Mouse (Mus musculus): ENCODE measurements around the gene Gm21962. TPM values are rescaled to one million over a fixed set of nuclear protein-coding genes. Genes with fewer than 3 reads are reported as not detected.

Gene Gm21962
- polyA plus RNA-seq, 1 experiment, result not detected

DNA sequence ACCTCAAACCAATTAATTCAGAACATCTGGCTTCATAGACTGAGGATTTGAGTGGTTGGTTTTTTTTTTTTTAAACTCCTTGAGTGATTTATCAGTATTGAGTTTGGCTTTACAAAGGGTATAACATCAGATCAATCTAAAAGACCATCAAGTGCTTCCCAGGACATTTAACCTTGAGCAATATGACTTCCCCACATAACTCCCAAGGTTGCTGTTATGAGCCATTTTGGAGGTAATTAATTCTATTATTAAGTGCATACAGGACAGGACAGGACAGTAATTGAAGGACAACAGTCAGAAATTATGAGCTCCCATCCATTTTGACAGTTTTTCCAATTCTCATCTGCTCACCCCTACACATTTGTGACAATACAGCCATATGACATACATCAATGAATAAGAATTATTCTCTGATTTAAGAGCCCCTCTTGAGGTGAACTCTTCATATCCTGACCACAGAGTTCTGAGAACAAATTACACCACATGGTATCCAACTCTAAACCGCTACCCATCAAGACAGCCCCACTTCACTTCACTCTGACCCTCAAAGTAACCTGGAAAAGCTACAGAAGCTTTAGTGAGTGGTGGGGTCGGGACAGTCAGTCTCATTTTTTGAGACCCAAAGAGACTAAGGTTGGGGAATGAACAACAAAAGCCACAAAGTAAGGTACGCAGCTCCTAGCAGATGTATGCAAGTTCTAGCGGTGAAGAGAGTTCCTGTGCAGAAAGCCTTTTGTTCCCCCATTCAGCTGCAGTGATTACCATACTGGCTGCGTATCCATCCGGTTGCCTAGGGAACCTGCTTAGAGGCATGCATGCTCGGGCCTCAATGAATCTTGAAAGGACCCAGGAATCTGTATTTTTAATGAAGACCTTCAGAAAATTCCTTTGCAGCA lies 11.8 kb downstream of the Gm21962 start:
- no peak for TF ChIP-seq GATA1 (IDR thresholded peaks at IDR 0.05; ENCODE audit: low read length)

DNA sequence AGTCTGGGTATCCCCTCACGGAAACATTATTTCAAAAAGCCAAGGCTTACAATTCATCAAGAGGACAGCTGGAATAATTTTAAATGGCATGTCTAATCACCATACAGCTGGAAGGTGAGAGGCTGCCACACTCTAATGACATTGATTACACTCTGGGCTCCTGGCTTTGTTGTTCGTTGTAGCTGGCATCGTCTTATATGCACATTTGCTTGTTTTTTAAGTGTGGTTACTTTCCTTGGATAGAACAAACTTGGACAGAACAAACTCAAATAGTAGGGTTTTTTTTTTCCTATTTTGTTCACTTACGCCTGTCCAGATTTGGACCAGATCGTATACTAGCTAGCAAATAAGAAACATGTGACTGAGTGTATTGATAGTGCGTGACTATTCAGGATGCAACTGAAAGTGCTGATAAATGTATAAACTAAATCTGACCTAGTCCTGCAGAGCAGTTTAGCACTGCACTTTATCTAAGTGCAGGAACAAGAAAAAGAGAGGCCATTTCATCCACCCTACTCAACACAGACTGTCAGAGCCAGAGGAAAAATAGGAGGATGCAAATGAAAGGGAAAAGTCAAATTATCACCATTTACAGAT lies 12.6 kb downstream of the Gm21962 start:
- no peak for TF ChIP-seq GATA1 (IDR thresholded peaks at IDR 0.05; ENCODE audit: low read length)

DNA sequence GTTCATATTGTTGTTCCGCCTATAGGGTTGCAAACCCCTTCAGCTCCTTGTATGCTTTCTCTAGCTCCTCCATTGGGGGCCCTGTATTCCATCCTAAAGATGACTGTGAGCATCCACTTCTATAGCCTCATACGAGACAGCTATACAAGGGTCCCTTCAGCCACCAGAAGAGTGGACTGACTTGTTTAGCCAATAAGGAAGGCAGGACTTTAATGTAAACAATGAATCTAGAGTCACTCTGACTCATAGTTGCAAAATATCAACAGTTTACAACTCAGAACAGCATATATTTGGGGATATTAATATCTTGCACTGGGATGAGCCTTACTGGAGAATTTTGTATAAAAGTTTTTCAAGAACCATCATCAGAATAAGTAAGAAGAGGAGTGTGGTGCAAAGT lies 15.6 kb downstream of the Gm21962 start:
- no peak for TF ChIP-seq GATA1 (IDR thresholded peaks at IDR 0.05; ENCODE audit: low read length)

DNA sequence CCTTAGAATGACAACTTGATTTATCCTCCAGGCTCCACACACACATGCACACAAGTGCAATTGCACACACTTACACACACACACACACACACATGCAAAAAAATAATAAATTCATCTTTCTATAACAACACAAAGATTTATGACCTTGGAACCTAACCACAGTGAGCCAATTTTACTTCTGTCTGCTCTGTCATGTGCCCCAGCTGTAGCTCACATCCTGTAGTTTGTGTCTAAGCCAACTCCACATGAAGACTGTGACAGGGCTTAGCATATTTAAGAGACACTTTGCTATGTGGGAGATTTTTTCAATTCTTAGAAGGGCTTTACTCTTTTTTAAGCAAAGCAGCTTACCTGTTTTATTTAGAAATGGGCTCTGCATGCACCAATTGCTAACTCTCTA lies 20.2 kb downstream of the Gm21962 start:
- no peak for TF ChIP-seq GATA1 (IDR thresholded peaks at IDR 0.05; ENCODE audit: low read length)

DNA sequence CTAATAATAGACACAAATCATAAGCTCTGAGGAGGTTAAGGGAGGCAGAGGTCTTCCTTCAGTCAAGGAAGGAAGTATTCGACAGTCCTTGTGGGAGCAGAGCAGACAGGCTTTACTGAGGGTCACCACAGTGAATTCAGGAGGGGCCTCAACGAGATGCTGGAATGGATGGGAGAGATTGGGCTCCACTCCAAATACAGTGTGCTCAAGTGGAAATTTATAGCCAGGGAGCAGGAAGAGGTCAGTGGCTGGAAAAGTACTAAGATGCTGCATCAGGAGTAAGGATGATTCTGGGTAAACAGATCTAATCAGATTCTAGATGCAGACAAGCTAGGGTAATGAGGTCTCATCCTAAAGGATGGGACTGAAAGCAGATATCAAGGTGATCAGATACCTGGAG lies 44.6 kb downstream of the Gm21962 start:
- TF ChIP-seq GATA1 (IDR thresholded peaks at IDR 0.05; ENCODE audit: low read length), result no peak

DNA sequence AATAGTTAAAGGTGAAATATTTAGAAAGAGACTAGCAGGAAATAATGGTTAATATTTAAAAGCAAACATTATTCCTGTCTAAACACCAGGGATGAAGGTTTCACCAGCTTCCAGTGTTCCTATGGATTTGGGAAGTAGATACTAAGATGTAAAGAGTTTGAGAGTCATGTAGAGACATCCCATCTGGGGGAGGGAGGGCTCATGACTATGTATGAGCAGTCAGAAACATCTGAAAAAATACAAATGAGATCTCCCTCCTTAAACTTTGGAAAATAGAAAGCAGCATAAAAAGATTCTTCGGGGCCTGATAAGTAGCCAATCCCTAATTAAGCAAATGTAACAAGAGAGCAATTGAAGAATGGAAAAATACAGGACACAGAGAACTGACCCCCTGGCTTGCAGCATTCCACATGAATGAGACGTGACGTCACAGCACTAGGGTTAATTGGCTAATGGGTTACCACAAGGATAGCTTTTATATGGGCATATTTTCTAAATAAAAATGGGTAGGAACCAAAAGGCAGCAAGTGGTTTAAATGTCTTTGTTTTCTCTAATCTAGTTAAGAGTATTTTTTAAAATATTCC lies 45.3 kb downstream of the Gm21962 start:
- TF ChIP-seq GATA1 (IDR thresholded peaks at IDR 0.05; ENCODE audit: low read length), result no peak

Other genes starting within 250 kb of the Gm21962 start
- gene Ddit4l, start 49.9 kb upstream of the Gm21962 start, polyA plus RNA-seq (2012), result not detected in 2 replicates
- 2,944 and 3,945 TPM in 2 replicates for gene H2afz, start 193.0 kb downstream of the Gm21962 start, polyA plus RNA-seq (2012)
- gene Dnajb14, start 196.2 kb downstream of the Gm21962 start, polyA plus RNA-seq (2012), result 2.7 and 3.3 TPM in 2 replicates
- 35.8 and 43.9 TPM in 2 replicates for gene Lamtor3, start 247.0 kb downstream of the Gm21962 start, polyA plus RNA-seq (2012)

Data from G1E-ER4 (cell line).